Mouse (Mus musculus) c-Kit-positive CD71-positive TER-119-positive erythroid progenitor cells, embryonic 14.5 days (primary cell): Measurements from ENCODE around the gene Higd2a.
A peak's percentile ranks its signal among the peaks of the same experiment; 100 is the strongest.

Experiments used
- DNase-seq: peaks from one replicate; pipeline ENCODE4 v3.0.0-alpha.2; 2013; ENCODE audit warnings: low spot score

Higd2a gene

GRCm38 (mm10) chr13:54589996-54590951, at the start of gene Higd2a, which contains the start of gene Nop16:
Higd2a (plus strand) TSS chr13:54590207.
Nop16 (minus strand) TSS chr13:54590090.
- DNase-seq: peak; percentile 99

- DNase-seq: no peak
These were observed 42.0 kb upstream of the Higd2a start for GRCm38 (mm10) chr13:54548036-54548435.

- no peak for DNase-seq
These were observed 33.8 kb upstream of the Higd2a start for GRCm38 (mm10) chr13:54556176-54556575.

- no peak for DNase-seq
These were observed 33.2 kb upstream of the Higd2a start for GRCm38 (mm10) chr13:54556796-54557195.

- DNase-seq: no peak
These were observed 32.4 kb upstream of the Higd2a start for GRCm38 (mm10) chr13:54557652-54558051.

GRCm38 (mm10) chr13:54559656-54560055, 30.4 kb upstream of the Higd2a start:
- DNase-seq: no peak

GRCm38 (mm10) chr13:54560608-54561007, 29.4 kb upstream of the Higd2a start:
- DNase-seq: no peak

GRCm38 (mm10) chr13:54562562-54562961, 27.4 kb upstream of the Higd2a start:
- no peak for DNase-seq

- no peak for DNase-seq
These were observed 25.5 kb upstream of the Higd2a start for GRCm38 (mm10) chr13:54564232-54565200.

- DNase-seq: peak; percentile 85
These were observed 24.8 kb upstream of the Higd2a start, which contains the start of gene 4833439L19Rik for GRCm38 (mm10) chr13:54565201-54565581. 4833439L19Rik (minus strand) TSS chr13:54565435.

- no peak for DNase-seq
These were observed 24.2 kb upstream of the Higd2a start for GRCm38 (mm10) chr13:54565594-54566345.

GRCm38 (mm10) chr13:54568380-54568779, 21.6 kb upstream of the Higd2a start:
- DNase-seq: no peak

- no peak for DNase-seq
These were observed 20.7 kb upstream of the Higd2a start for GRCm38 (mm10) chr13:54569282-54569681.

- no peak for DNase-seq
These were observed 19.3 kb upstream of the Higd2a start for GRCm38 (mm10) chr13:54570736-54571135.

- no peak for DNase-seq
These were observed 18.4 kb upstream of the Higd2a start for GRCm38 (mm10) chr13:54571637-54572036.

- no peak for DNase-seq
These were observed 17.4 kb upstream of the Higd2a start for GRCm38 (mm10) chr13:54572621-54573020.

GRCm38 (mm10) chr13:54574854-54575481, 15.0 kb upstream of the Higd2a start, which contains the start of gene Arl10:
Arl10 (plus strand) TSS chr13:54575015.
- DNase-seq: no peak

GRCm38 (mm10) chr13:54575489-54575888, 14.5 kb upstream of the Higd2a start:
- no peak for DNase-seq

GRCm38 (mm10) chr13:54577652-54578507, 12.1 kb upstream of the Higd2a start:
- DNase-seq: no peak

- no peak for DNase-seq
These were observed 8.6 kb upstream of the Higd2a start for GRCm38 (mm10) chr13:54581385-54581784.
